Comparison of ENCODE assay signal across 9 mouse cellular contexts in the genomic region with DNA sequence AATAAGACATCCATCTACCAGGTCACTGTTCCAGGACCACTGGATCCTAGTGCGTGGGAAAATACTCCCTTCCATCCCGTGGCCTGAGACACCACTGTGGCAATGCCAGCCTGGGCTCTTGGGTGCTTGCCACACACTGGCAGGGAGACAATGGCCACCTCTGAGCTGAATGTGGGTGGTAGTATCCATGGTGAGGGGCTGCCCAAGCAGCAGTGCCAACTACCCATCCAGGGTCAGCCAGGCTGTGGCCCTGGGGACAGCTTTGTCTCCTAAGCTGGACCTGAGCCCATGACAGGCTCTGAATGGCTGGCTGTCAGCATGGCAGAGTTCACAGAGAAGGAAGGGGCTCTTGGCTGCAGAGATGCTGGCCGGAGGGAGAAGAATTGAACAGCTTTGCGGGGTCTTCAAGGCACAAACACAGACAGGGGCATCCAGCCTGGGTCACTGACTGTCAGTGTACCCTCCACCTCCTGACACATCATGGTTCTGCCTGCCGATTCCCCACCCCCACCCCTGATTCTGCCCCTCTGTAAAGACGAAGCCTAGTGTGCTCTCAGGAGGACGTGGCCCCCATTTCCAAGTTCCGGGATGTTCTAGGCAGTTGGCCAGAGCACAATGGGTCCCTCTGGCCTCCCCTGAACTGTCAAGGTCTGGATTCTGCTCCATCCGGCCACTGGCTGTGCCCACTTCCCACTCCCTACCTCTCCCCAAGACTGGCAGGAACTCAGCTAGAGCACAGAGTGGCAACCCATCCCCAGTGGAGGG. TPM values are rescaled to one million over a fixed set of nuclear protein-coding genes. Genes with fewer than 3 reads are reported as not detected.
DNase-seq lines count a peak whose midpoint lies in the region.
"Had no signal": no experiment of that assay in that cellular context is flagged by ENCODE, and none has a peak within 500 bp of the region (broad histone marks: within the 10 kb centered on the region; RNA-seq: fewer than 3 reads in every experiment).

No protein-coding gene starts in this region.

- peak; percentile 68 for DNase-seq in layer of hippocampus, adult 11-12 months (ENCODE audit: low spot score)
- DNase-seq in layer of hippocampus, adult 9-10 months (ENCODE audit: low spot score) = no peak
- peak; percentile 31 to 68 for DNase-seq in frontal cortex, adult 2 months (ENCODE audit: extremely low spot score in 1 of 2, low spot score in 1 of 2)
- peak; percentile 46 to 73 for DNase-seq in left cerebral cortex, adult 8-10 months (ENCODE audit: low spot score in 2 of 2)
- peak; percentile 86 to 89 for DNase-seq in right cerebral cortex, postnatal 10 days (ENCODE audit: low spot score in 2 of 2)
- no peak for DNase-seq in gastrocnemius, adult 8-10 months (ENCODE audit: low spot score in 2 of 2)
- DNase-seq in gastrocnemius, postnatal 4 days (ENCODE audit: low spot score in 2 of 2) = no peak
- DNase-seq in adrenal gland, adult (ENCODE audit: inconsistent age in 2 of 2, low spot score in 1 of 2) = no peak

RNA-seq across cellular contexts. Expression of a gene that starts 21.9 kb away (rescaled TPM):
- polyA plus RNA-seq in frontal cortex, adult 2 months (2012; rRNA removed) = 0.21 and 0.34 TPM in 2 replicates
- total RNA-seq in left cerebral cortex, adult 8-10 months (2022) = 1 to 10 TPM in 1 of 4 experiments, under 1 TPM in 2, not detected in 1; 0.80 to 1.3 (median 0.93) TPM
- total RNA-seq in gastrocnemius, adult 8-10 months (2022) = not detected
- total RNA-seq in gastrocnemius, postnatal 4 days (2021) = not detected
- polyA plus RNA-seq: heart, embryonic 14.5 days had no signal

RNA-seq across cellular contexts. Expression of a gene that starts 37.6 kb away (rescaled TPM):
- 18.8 and 22.0 TPM in 2 replicates for polyA plus RNA-seq in frontal cortex, adult 2 months (2012; rRNA removed)
- total RNA-seq in left cerebral cortex, adult 8-10 months (2022) = 10 to 100 TPM; 17.4 to 20.2 (median 18.7) TPM
- 1 to 10 TPM; 2.4 to 5.2 (median 3.5) TPM for total RNA-seq in gastrocnemius, adult 8-10 months (2022)
- 10 to 100 TPM; 17.3 to 18.4 TPM for total RNA-seq in gastrocnemius, postnatal 4 days (2021)

Comparison
In these comparisons a context has a peak if more than half of its experiments do, and no peak if none do; other contexts are left out.
1. DNase-seq: peak in layer of hippocampus, adult 11-12 months (single experiment), frontal cortex, adult 2 months (2 of 2), left cerebral cortex, adult 8-10 months (2 of 2) and right cerebral cortex, postnatal 10 days (2 of 2); none in layer of hippocampus, adult 9-10 months (single experiment), gastrocnemius, adult 8-10 months (0 of 2), gastrocnemius, postnatal 4 days (0 of 2) and adrenal gland, adult (0 of 2).